Comparison of ENCODE assay signal across 8 mouse cellular contexts in the genomic region with DNA sequence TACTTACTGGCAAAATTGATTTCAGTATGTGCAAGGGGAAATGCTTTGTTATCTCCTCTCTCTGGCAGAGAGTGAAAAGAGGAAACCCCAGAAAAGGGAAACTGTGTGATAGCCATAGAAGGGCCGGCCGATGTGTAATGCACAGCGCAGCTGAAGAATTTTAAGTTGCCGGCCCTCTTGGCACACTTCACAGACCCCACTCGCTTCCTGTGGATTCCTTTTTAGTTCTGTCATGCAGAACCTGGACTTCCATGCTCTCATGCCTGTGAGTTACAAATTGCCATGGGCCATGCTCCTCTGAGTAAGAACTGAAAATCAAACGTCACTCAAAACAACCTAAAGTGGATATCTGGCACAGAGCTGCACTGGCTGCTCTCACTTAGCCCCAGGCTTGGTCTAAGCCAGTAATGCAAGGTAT. TPM values are rescaled to one million over a fixed set of nuclear protein-coding genes. Genes with fewer than 3 reads are reported as not detected.
DNase-seq lines count a peak whose midpoint lies in the region; ATAC-seq and TF ChIP-seq lines count a peak whose summit lies in the region.

No protein-coding gene starts in this region.

- no peaks in the 10 kb centered on the region for H3K27me3 ChIP-seq in lung, embryonic 15.5 days
- H3K27me3 ChIP-seq in kidney, embryonic 14.5 days (ENCODE audit: control insufficient read depth, insufficient read depth, low read length): no peaks in the 10 kb centered on the region
- H3K27me3 ChIP-seq in megakaryocyte, embryonic 14.5 days (replicated peaks): no peaks in the 10 kb centered on the region

- TF ChIP-seq POLR2A in lung, adult 2 months (IDR thresholded peaks at IDR 0.05; ENCODE audit: borderline replicate concordance, extremely low read depth, low read depth, low read length): no peak

- no peaks in the 10 kb centered on the region for H3K36me3 ChIP-seq in lung, embryonic 15.5 days
- H3K36me3 ChIP-seq in kidney, embryonic 14.5 days (ENCODE audit: control insufficient read depth, insufficient read depth, low read length): no peaks in the 10 kb centered on the region
- H3K36me3 ChIP-seq in megakaryocyte, embryonic 14.5 days (replicated peaks; ENCODE audit: low read length): no peaks in the 10 kb centered on the region

- WGBS in lung, embryonic 15.5 days: 21% methylated on average over 6 of the region's 6 CpGs
- 12% methylated on average over 6 of the region's 6 CpGs for WGBS in lung, adult 2 months
- 34% methylated on average over 6 of the region's 6 CpGs for WGBS in kidney, embryonic 14.5 days

- ATAC-seq in lung, embryonic 15.5 days (ENCODE audit: borderline replicate concordance, extremely low read depth, low FRiP score, low TSS enrichment): peak; percentile 55; the same call in 1 of the 2 replicates
- ATAC-seq in kidney, embryonic 14.5 days (ENCODE audit: low FRiP score, low TSS enrichment): 0 out of 2 replicates have a peak, but pooled peaks have one; percentile 24

- H3K4me1 ChIP-seq in lung, embryonic 15.5 days: no peaks in the 10 kb centered on the region
- no peaks in the 10 kb centered on the region; the same call in 1 of the 2 replicates for H3K4me1 ChIP-seq in lung, adult 2 months (ENCODE audit: control insufficient read depth, insufficient read depth, low read length)
- peaks cover 15% of the 10 kb centered on the region; the same call in 1 of the 2 replicates for H3K4me1 ChIP-seq in kidney, embryonic 14.5 days (ENCODE audit: control insufficient read depth, insufficient read depth, low read length)
- peaks cover 26% of the 10 kb centered on the region for H3K4me1 ChIP-seq in megakaryocyte, embryonic 14.5 days

- no peak overlapping the region for H3K9ac ChIP-seq in lung, embryonic 15.5 days
- H3K9ac ChIP-seq in kidney, embryonic 14.5 days (ENCODE audit: low read depth, low read length): no peak overlapping the region

- intact Hi-C loops in left cerebral cortex, adult 2 months (cut with DNase I): no loop called here

- TF ChIP-seq CTCF in lung, adult 2 months (IDR thresholded peaks at IDR 0.05; ENCODE audit: insufficient read depth, low read length): no peak
- no peak for TF ChIP-seq CTCF in left cerebral cortex, adult 2 months (IDR thresholded peaks at IDR 0.05)

- DNase-seq in lung, adult 2 months: no peak
- peak; percentile 34 to 63 for DNase-seq in heart, adult 18-20 months
- DNase-seq in left cerebral cortex, adult 2 months (ENCODE audit: extremely low spot score in 1 of 2, low spot score in 2 of 2): no peak
- DNase-seq in frontal cortex, postnatal 25 days (ENCODE audit: low spot score in 2 of 2): no peak
- DNase-seq in ovary, postnatal 14 days (ENCODE audit: low spot score): no peak

- H3K4me2 ChIP-seq in lung, embryonic 15.5 days: peak overlapping the region; percentile 34
- H3K4me2 ChIP-seq in kidney, embryonic 14.5 days (replicated peaks; ENCODE audit: low read depth, low read length): peak overlapping the region; percentile 19; the same call in 1 of the 2 replicates

- no peaks in the 10 kb centered on the region for H3K9me3 ChIP-seq in lung, embryonic 15.5 days
- no peaks in the 10 kb centered on the region for H3K9me3 ChIP-seq in kidney, embryonic 14.5 days (ENCODE audit: control insufficient read depth, low read length)
- no peaks in the 10 kb centered on the region for H3K9me3 ChIP-seq in megakaryocyte, embryonic 14.5 days

- no peak overlapping the region for H3K27ac ChIP-seq in lung, embryonic 15.5 days
- no peak overlapping the region for H3K27ac ChIP-seq in kidney, embryonic 14.5 days (ENCODE audit: low read depth, low read length)
- no peak overlapping the region for H3K27ac ChIP-seq in left cerebral cortex, adult 2 months

- no peak overlapping the region for H3K4me3 ChIP-seq in lung, embryonic 15.5 days
- H3K4me3 ChIP-seq in lung, adult 2 months (replicated peaks; ENCODE audit: extremely low read depth, low read depth, low read length): no peak overlapping the region
- H3K4me3 ChIP-seq in kidney, embryonic 14.5 days (ENCODE audit: low read length): no peak overlapping the region
- peak overlapping the region; percentile 85 for H3K4me3 ChIP-seq in megakaryocyte, embryonic 14.5 days (replicated peaks)
- H3K4me3 ChIP-seq in left cerebral cortex, adult 2 months: no peak overlapping the region

RNA-seq across cellular contexts. Expression of gene Emcn, which starts 47.7 kb away (rescaled TPM):
- 80.2 and 83.9 TPM in 2 replicates for polyA plus RNA-seq in lung, embryonic 15.5 days (2015; fragmentation: Nextera tagmentation; extraction: Ambion mirVana)
- polyA plus RNA-seq in lung, adult 2 months (2012; rRNA removed): 32.3 and 49.6 TPM in 2 replicates
- total RNA-seq in heart, adult 18-20 months (2021): 10 to 100 TPM; 38.0 to 39.2 TPM
- 94.7 and 114 TPM in 2 replicates for polyA plus RNA-seq in kidney, embryonic 14.5 days (2014; fragmentation: Nextera tagmentation; extraction: Ambion mirVana)
- 0.23 TPM in 1 of 2 replicates, not detected in the other for polyA plus RNA-seq in megakaryocyte, embryonic 14.5 days (2012; ENCODE audit: insufficient read depth, low replicate concordance)
- total RNA-seq in left cerebral cortex, adult 2 months (2021): 1 to 10 TPM; 7.2 to 8.1 TPM

Comparison
In these comparisons a context has a peak if more than half of its experiments do, and no peak if none do; other contexts are left out.
1. DNase-seq: peak in heart, adult 18-20 months (2 of 2); none in lung, adult 2 months (single experiment), left cerebral cortex, adult 2 months (0 of 2), frontal cortex, postnatal 25 days (0 of 2) and ovary, postnatal 14 days (single experiment).
2. RNA of gene Emcn, which starts 47.7 kb away (polyA plus RNA-seq): 94.7 to 114 TPM in kidney, embryonic 14.5 days, 80.2 to 83.9 TPM in lung, embryonic 15.5 days and 32.3 to 49.6 TPM in lung, adult 2 months; 0.23 TPM in megakaryocyte, embryonic 14.5 days; every median in the first group is over 10 times any median in the second.